9 mouse cellular contexts compared by ENCODE assay signal in the genomic region with DNA sequence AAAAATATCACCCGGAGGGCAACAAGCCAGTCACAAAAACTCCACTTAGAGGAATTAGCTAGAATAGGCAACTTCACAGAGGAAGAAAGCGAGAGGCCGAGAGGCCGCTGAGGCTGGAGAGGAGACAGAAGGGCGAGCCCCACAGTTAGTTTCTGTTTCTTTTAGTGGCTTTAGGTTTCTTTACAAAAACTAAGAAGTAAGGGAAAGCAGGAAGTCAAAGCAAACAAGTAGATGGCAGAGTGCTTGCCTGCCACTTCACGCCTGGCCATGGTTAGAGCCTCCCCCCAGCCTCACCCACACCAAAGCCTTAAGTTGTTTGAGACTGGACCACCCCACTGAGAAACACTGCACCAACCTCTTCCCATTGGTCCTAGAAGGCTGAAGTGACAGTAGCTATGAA.
DNase-seq lines count a peak whose midpoint lies in the region; ATAC-seq and TF ChIP-seq lines count a peak whose summit lies in the region.
"Had no signal": no experiment of that assay in that cellular context is flagged by ENCODE, and none has a peak within 500 bp of the region (broad histone marks: within the 10 kb centered on the region; RNA-seq: fewer than 3 reads in every experiment).

No protein-coding gene starts in this region.

- 6% methylated on average over 6 of the region's 6 CpGs for WGBS in bone marrow, adult 2 months
- 67% methylated on average over 6 of the region's 6 CpGs for WGBS in forebrain, embryonic 13.5 days

- no peaks in the 10 kb centered on the region for H3K27me3 ChIP-seq in forebrain, embryonic 13.5 days
- H3K27me3 ChIP-seq: limb, embryonic 13.5 days had no signal

- no peak overlapping the region for H3K9ac ChIP-seq in forebrain, embryonic 13.5 days
- H3K9ac ChIP-seq: limb, embryonic 13.5 days had no signal

- H3K9me3 ChIP-seq in forebrain, embryonic 13.5 days (replicated peaks), result no peaks in the 10 kb centered on the region
- H3K9me3 ChIP-seq: limb, embryonic 13.5 days had no signal

- peak; percentile 49 for DNase-seq in kidney, adult 9 months
- no peak for DNase-seq in kidney, adult 18-20 months
- DNase-seq in kidney, postnatal 10 days, result peak; percentile 47
- no peak for DNase-seq in right cerebral cortex, postnatal 4 days
- DNase-seq in frontal cortex, adult 2 months (ENCODE audit: extremely low spot score in 1 of 2, low spot score in 1 of 2), result no peak

- peaks cover 6% of the 10 kb centered on the region for H3K4me1 ChIP-seq in bone marrow, adult 2 months (ENCODE audit: control insufficient read depth, insufficient read depth, low read length)
- H3K4me1 ChIP-seq in forebrain, embryonic 13.5 days, result peaks cover 25% of the 10 kb centered on the region

- no peaks in the 10 kb centered on the region for H3K36me3 ChIP-seq in forebrain, embryonic 13.5 days (ENCODE audit: poor library complexity, severe bottlenecking)
- H3K36me3 ChIP-seq: limb, embryonic 13.5 days had no signal

- TF ChIP-seq CTCF in bone marrow, adult 2 months (IDR thresholded peaks at IDR 0.05; ENCODE audit: control insufficient read depth, insufficient read depth, low read length), result no peak

- peak overlapping the region; percentile 33 for H3K4me3 ChIP-seq in bone marrow, adult 2 months (replicated peaks; ENCODE audit: control insufficient read depth, low read depth, low read length)
- no peak overlapping the region for H3K4me3 ChIP-seq in forebrain, embryonic 13.5 days
- H3K4me3 ChIP-seq: limb, embryonic 13.5 days had no signal

- TF ChIP-seq POLR2A in bone marrow, adult 2 months (IDR thresholded peaks at IDR 0.05; ENCODE audit: borderline replicate concordance, control insufficient read depth, low read depth, low read length), result no peak

- ATAC-seq in neutrophil, adult 5-6 weeks (ENCODE audit: extremely low read depth, insufficient number of reproducible peaks, low FRiP score, poor library complexity, severe bottlenecking), result peak; percentile 69
- ATAC-seq in forebrain, embryonic 13.5 days, result no peak

- peak overlapping the region; percentile 77 for H3K27ac ChIP-seq in bone marrow, adult 2 months (ENCODE audit: control insufficient read depth, insufficient read depth, low read depth, low read length, poor library complexity)
- no peak overlapping the region; the same call in 1 of the 2 replicates for H3K27ac ChIP-seq in forebrain, embryonic 13.5 days
- H3K27ac ChIP-seq: limb, embryonic 13.5 days had no signal

- no peak overlapping the region for H3K4me2 ChIP-seq in forebrain, embryonic 13.5 days
- H3K4me2 ChIP-seq: limb, embryonic 13.5 days had no signal

Comparison
In these comparisons a context has a peak if more than half of its experiments do, and no peak if none do; other contexts are left out.
1. DNase-seq: peak in kidney, adult 9 months (single experiment) and kidney, postnatal 10 days (single experiment); none in kidney, adult 18-20 months (single experiment), right cerebral cortex, postnatal 4 days (single experiment) and frontal cortex, adult 2 months (0 of 2).